Mouse (Mus musculus) kidney, postnatal 25 days (tissue): Measurements from ENCODE around the gene Gm10188.
A peak's percentile ranks its signal among the peaks of the same experiment; 100 is the strongest.

Source experiments
- DNase-seq, 2 experiments: peaks; one replicate each; pipeline ENCODE4 v3.0.0; 2021; ENCODE audit warnings: mixed read lengths in 2 of 2

Gm10188 gene

DNA sequence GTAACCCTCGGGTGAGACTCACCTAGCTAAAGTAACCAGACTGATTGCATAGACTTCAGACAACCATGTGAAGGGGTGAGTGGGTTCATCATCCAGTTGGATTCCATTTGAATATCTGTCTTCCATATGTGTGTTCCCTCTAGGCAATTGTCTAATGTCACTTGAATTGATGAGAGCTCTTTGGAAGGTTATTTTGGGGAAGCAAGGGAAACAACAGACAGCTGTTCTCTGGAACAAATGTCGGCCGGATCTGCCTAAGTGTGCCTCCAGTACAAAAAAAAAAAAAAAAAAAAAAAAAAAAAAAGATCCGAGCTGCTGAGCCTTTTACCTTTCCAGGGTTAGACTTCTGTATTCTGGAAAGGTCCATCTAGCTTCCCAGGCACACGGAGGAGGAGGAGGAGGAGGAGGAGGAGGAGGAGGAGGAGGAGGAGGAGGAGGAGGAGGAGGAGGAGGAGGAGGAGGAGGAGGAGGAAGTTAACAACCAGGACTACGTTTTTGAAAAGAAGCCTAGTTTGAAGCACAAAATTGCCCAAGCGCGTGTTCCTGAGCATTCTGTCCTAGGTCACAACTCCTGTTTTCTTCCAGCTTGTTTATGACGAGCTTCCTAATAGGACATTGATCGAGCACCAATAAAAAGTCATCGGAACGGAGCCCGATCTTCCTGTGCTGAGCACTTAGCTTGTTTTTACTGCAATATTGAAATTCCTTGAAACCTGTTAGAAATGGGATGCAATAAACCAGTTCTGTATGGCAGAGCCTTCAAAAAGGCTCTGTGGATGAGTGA is 3.1 kb downstream of the Gm10188 start:
- DNase-seq = no peak

DNA sequence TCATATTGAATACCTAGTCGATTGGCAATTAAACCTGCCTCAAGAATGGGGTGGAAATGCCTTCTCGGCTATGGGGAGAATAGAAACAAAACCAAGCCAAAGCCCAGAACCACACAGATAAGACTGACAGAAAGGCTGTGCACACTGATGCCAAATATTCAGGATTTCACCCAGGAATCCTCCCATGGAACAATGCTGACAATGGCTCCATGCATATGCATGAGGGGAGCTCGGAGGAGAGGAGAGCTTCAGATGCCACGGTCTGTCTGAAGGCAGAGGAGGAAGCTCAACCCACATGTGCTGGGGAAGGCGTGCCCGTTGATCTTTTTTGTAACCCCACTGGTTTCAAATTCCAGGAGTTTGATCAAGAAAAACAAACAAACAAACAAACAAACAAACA is 7.4 kb downstream of the Gm10188 start:
- DNase-seq = no peak

DNA sequence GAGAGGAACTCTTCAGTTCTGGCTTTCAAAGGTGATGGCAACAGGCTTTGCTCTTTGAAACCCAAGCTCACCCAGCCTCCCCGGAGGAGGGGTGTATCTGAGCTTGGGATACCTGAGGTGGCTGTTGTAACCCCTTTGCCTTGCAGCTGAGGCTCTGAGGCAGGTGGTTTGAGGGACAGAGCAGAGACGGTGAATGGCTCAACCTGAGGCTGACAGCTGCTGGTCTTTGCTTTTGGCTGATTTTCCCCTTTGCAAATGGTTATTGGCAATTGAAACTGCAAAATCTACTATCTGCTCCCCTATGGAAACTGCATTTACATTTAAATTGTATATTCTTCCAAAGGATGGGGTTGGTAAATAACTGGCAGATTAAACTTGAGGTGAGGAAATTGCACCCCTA is 7.9 kb downstream of the Gm10188 start:
- no peak for DNase-seq

DNA sequence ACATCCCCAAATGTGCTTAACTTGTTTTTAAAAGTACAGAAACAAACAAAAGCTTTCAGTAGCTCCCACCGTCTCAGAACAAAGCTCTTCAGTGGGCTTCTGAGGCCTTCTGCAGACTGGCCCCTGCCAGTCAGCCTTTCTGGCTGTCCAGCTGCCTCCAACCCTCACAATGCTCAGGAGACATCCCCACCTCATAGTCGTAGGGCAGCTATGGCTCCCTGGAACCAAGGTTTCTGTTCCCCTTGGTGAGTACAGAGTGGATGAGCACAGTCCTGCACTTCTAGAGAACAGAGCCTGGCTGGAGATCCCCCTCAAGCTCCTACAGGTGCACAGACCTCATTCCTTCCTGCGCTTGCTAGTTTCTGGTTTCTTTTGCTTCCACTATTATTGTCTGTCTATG is 13.3 kb downstream of the Gm10188 start:
- DNase-seq = no peak

DNA sequence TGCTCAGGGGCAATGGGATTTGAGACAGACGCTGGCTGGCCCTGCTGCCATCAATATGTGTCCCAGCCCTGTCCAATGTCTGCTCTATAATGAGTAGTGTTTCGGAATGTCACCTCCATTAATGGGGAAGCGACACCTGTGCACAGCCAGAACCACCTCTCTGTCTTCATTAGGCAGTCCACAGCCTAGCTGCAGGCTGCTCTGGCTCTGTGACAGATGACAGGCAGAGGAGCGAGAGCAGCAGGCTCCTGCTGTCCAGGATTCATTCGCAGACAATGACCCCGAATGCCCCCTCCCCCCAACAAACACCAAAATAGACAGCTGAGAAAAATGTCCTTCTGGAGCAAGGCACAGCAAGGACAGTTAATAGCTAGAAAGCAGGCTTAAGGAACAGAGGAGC is 16.5 kb downstream of the Gm10188 start:
- DNase-seq = no peak

DNA sequence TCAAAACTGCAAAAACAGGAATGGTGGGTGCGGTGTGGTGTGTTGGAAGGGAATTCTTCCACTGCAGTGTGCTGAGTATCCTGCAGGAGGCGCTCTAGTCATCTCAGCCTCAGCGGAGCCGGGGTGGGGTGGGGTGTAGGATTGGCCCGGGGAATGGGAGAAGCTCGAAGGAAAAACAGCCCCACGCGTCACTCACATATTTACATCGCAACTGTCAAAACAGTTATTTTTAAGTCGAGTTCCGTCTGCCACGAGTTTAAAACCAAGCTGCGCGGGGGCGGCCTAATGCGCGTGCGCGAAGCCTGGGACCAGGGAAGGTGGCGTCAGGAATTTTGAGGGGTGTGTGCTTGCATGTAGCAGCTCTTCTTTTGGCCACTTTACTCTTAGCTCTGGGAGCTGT is 17.3 kb downstream of the Gm10188 start:
- peak; percentile 57 to 60 for DNase-seq

DNA sequence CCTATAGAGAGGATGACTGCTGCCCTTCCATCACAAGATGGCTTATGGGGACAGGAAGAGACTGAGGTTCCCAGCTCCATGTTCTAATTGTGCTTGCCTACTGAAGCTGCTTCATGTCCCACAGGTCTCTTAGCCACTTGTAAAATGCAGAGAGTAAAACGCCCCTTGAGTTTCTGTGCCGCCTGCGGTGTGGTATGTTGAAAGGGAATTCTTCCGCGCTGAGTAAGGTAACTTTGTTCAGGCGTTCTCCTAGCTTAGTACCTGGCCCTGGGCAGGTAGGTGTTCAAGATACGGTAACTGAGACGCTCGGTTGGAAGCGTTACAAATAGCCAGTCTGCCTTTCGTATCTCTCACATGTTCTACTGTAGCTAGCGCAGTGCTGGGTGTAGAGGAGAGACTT is 17.9 kb downstream of the Gm10188 start:
- no peak for DNase-seq

DNA sequence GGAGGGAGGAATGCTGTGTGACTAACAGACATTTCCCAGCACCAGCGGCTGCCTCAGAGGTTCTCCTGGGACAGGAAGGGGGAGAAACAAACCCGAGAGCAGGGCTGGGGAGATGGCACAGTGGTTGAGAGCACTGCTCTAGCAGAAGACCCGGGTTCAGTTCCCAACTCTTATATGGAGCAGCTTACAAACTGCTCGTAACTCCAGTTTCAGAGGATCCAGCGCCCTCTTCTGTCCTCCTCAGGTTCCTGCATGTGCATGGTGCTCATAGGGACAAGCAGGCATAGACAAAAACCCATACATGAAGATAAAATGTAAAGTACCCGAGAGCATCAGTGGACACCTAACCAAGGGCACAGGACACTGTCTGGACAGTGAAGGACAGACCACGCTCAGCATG is 18.6 kb downstream of the Gm10188 start:
- DNase-seq = peak; percentile 52 to 55

DNA sequence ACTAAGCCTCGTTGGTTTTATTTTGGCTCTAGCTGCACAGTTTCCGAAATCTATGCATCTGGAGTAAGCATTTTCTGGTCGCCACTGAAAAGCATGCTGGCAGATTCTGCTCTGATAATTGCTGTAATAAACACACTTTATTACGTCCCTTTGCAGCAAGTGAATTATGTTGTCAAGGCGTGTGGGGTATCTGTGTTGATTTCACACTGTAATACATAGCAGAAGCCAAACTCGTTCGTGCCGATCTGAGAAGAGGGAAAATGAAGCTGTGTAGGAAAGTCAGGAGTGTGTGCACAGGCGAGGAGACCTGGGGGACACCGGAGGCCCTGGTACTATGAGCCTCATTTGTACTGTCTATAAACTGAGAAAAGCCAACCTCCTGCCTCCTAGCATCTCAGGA is 20.2 kb downstream of the Gm10188 start:
- DNase-seq = no peak

DNA sequence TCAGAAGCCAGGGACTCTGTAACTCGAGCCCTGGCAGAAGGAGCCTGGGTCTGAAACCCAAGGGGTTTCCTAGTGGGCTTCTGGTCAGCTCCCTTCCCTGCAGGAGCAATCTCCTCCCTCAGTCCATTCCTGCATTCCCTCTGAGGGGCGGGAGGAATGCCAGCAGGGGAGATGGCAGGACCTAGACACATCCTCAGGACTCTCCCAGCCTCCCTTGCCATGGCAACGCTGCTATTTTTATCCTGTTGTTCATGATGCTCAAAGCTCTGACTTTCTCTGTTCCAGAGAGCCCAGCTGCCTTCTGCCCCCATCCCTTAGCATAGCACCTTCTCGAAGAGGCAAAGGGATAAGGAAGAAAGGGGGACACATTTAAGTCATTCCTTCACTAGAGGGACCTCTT is 21.4 kb downstream of the Gm10188 start:
- no peak for DNase-seq

DNA sequence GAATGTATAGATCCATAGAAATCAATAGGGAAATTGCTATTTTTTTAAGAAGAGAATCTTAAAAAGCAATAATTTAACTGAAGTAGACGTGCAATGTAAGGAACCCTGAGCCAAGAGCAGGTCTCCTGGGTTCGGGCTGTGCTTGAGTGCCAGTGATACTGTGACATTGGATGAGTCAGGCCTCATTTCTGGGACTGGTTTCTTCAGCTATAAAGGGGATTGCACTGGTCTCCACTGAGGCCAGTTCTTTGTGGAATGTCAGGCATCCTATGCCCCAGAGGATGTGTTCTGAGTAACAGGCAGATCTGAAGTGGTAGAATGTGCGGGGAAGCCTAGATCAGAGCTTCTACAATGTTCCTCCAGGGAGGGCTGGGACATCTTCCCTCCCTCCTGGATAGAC is 22.7 kb downstream of the Gm10188 start:
- no peak for DNase-seq

DNA sequence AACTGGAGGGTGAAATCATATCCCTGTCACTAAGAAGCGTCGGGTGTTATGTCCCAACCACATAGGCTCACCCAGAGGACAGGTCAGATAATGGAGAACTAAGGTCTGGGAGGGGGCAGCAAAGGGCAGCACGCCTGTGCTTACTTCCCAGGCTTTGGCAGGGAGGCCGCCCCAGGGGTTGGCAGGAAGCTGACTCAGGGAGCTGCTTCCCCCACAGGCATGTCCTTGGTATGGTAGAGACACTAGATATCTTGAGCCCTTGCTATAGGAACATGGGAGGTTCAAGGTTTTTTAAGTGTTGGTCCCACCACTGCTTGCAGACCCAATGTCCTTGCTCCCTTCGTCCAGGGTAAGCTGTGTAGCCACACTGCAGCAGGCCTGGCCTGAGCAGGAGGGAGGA is 23.6 kb downstream of the Gm10188 start:
- DNase-seq = no peak

DNA sequence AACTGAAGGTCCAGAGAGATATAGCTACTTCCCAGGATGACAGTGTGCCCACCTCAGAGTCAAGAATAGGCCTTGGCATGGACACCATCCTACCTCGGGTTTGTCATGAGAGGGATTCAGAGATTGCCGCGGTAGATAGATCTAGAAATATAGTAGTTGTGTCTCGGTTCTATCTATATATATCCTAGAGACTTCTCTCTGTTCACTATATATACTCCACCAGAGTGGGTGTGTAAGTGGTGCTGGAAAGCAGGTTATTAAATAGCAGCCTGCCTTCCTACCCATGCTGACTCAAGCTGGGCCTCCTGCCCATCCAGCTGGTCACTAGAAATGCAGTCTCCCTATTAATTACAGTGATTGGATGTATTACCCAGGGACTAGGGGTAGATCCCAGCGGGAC is 26.8 kb downstream of the Gm10188 start:
- no peak for DNase-seq

DNA sequence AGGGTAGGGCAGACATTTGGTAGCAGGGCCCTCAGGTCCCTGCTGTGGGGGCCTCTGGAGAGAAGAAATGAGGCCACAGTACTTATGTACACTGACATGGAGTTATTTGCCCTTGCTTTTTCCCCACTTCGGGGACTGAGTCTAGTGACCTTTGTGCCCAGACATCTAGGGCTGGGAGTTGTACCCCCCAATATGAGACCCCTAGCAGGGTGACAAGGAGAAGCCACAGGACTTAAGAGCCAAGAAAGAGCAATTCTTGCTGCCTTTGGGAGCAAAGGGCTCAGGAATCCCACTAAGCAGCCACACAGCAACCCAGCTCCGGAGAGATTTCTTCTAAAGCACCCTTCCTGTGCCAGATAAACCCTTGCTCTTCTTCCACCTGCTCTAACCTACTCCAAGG is 27.6 kb downstream of the Gm10188 start:
- DNase-seq = no peak

DNA sequence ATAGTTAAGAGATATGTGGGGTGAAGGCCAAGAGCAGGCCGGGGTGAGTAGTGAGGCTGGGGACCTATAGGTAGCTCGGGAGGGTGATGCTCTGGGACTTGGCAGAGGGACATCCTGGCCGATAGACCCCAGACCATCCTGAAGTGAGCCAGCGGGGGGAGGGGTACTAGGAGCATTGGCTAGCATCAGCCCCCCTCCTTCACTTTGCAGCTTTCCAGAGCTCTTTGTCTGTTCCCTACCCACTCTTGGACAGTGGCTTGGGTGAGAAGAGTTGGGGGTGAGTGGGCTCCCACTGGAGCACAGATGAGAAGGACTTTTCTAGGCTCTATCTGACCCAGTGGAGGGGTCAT is 28.1 kb downstream of the Gm10188 start:
- DNase-seq = no peak

DNA sequence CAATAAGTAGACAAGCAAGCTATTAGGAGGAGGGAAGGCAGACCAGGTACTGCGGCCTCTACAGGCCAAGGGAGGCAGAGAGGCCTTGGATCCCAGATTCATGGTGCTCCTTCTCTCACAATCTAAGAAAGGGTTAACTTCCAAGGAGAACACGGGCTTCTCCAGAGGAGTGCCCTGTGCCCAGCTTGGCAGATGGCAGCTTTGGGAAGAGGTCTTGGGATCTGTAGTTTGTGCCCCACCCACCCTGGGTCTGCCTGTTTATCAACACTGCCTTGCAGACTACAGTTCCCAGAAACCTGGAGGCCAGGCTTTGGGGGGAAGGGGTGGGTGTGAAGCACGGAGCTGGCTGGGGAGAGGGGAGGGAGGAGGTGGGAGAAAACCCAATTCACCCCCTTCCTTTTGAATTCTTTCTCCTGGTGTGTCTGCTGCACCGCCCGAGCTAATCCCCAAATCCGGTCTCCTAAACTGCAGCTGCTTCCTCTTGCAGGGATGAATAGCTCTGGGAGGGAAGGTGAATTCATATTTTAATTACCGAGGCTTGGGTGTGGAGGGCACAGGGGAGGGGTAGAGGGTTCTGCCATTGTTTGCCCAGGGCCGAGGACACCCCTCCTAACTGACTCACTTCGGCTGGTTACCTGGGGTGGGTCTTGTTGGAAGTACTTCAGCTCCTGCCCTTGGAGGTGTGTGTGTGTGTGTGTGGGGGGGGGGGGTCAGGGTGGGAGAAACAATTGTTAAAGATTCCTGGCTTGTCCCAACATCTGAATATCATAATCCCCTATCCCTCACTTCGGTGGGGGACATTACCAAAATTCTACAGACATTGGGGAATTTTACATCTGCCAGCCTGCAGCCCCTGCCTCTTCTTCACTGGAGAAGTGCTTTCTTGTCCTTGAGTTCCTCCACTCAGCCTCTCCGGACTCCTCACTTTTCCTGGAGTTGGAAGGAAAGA is 28.7 kb downstream of the Gm10188 start:
- DNase-seq = no peak

DNA sequence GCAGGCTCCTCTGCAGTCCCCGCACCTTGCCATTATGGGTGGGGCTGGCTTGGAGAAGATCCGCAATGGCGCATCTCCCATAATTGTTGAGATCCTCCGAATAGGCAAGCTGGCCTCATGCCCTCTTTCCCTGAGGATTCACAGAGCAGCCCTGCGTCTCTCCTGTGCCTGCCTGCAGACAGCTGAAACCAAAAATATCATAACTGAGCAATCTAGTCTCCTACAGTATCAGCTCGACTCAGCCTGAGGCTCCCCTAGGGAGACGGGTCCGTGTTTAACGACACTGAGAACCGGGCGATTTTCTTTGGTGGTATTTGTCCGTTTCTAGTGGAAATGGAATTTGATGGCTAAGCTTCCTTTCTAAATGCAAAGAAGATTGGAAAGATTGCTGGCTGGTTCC is 29.6 kb downstream of the Gm10188 start:
- DNase-seq = no peak

DNA sequence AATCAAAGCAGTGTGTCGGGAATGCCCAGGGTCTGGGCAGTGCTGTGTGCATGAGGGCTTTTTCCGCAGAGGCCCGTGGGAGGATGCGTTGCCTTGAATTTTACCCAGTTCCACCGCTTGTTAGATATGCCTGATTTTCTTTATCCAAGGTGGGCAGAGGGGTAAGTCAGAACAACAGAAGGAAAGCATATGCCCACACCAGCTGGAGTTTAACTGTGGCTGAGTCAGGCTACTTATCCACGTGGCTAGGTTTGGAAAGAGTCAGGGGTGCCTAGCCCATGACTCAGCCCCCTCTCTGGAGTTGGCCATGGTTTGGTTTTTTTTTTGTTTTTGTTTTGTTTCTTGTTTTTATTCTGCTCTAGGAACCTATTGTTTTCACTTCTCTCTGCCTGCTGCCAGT is 30.3 kb downstream of the Gm10188 start:
- DNase-seq = no peak

DNA sequence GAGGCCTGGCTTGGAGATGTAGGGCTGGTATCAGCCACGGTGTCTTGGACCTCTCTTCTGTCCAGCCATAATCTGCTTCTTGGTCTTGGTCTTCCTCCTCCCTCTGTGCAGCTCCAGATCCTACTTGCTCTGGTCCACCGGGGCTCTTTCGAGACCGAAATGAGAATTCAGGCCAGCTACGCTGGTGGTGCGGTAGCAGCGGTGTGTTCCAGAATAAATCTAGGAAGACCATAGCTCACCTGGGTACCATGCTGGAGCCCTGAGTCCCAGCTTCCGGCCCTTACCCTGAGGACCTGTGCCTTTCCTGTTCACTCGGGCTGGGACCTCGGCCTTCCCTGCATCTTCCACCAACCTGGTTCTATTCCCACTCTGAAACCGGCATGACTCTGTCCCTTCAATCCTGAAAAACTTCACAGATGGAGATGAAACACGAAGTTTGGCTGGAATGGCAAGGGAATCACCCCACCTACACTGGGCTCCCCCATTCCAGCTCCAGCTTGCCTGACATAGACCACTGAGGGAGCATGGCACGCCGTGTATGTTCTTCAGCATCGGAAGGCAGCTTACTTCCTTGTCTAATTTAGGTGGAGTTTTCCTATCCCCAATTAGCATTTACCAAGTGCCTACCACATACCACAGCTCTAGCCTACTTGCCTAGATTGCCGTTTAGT is 31.0 kb downstream of the Gm10188 start:
- no peak for DNase-seq

DNA sequence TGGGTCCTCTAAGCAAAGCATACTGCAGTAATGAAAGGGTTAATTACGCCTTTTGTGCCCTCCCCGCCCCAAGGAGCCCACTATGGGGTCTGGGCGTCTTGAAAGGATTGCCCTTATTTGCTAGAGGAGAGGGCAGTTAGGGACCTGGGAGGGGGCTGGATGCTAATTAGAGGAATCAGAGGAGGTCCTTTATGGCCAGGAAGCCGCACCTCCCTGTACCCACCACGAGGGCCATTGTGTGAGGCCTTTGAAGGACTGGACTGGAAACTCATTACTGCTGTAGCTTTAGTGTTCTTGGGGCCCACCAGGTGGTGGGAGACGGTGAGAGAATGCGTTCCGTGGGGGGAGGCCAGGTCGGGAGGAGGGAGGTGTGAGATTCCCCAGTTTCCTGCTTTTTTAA is 31.9 kb downstream of the Gm10188 start:
- DNase-seq = no peak

DNA sequence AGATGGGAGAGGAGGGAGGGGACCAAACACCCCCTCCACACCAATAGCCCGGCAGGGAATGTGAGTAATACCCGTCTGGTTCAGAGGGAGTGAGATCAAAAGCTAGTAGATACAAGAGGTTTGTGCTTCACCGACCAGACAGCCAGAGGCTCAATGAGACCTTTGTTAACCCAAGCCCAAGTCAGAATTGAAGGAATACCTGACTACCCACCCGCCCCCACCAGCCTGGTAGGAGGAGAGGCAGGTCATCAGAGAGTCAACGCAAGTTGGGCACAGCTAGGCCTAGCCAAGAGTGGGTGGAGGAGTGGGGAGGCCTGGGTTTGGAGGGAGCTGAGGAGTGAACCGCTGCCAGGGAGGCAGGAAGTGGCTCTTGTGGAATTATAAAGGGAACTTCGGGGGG is 33.2 kb downstream of the Gm10188 start:
- no peak for DNase-seq

DNA sequence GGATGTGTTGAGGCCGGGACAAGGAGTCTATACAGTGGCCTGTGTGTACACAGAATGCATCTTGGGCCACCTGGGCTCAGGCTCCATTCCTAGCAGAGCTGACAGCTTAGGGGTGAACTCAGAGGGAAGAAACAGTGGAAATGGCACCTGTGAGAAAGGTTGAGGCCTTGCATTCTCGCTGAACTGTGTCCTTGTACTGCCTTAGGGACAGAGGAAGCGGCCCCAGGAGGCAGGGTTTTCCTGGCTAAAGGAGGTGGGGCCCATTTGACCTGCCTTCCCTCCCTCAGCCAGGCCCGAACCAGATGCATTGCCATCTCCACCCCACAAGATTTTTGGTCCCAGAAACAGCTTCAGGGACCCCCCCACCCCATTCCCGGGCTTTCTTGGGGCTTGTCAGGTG is 33.9 kb downstream of the Gm10188 start:
- DNase-seq = no peak

DNA sequence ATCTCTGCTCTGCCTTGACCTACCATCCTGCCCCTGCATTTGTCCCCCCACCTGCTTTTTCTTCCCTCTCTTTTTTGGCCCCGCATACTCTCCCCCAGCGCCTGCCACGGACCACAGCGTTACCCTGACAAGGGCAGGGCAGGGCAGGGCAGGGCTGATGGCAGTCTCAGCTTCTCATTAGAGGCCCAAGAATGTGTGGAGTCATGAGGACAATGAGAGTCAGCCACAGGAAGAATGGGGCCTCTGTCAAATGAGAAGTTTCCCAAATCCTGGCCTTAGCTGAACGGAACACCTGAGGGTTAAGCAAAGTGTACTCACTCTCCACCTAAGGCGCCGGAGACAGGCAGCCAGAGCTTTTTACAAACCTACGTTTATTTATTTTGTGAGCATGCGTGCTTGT is 34.5 kb downstream of the Gm10188 start:
- DNase-seq = no peak

DNA sequence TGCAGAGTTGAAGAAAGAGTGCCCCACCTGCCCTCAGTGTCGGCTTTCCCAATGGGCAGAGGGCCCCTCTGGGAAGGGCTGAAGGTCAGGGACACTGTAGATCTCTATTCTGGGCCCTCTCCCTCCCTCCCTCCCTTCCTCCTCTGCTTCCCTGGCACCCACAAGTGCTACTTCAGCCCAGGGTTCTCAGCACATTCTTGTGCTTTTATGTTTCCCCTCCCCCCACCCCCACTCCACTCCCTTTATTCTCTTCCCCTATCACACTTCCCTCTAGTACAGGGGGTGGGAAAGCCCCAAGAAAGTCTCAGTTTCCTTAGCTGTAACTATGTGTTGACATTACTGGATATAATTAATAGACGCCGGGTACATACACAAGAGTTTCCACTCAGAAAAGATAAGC is 34.9 kb downstream of the Gm10188 start:
- no peak for DNase-seq
